Mouse (Mus musculus): ENCODE data around the gene Nup107. TPM values are rescaled to one million over a fixed set of nuclear protein-coding genes. Genes with fewer than 3 reads are reported as not detected.

Gene Nup107
- total and polyA plus RNA-seq, 3 experiments = 80.2 to 91.6 TPM; not detected in 1

- TF ChIP-seq ELF1 (IDR thresholded peaks at IDR 0.05; ENCODE audit: low read depth, low read length) = no peak
- TF ChIP-seq USF2 (IDR thresholded peaks at IDR 0.05; ENCODE audit: borderline replicate concordance in 1 of 2, insufficient read depth in 1 of 2, low read depth in 1 of 2, low read length in 2 of 2) = no peak
- TF ChIP-seq SMC3 (IDR thresholded peaks at IDR 0.05; ENCODE audit: low read depth, low read length) = no peak
- TF ChIP-seq MAFK (IDR thresholded peaks at IDR 0.05; ENCODE audit: borderline replicate concordance, low read depth, low read length) = no peak
- Histone ChIP-seq H3K4me1 (ENCODE audit: control insufficient read depth in 1 of 2, insufficient read depth in 2 of 2, low read length in 2 of 2) (peaks cover 12 to 15% of the 10 kb centered on the region in 2 experiments), H3K27me3 (ENCODE audit: control insufficient read depth in 1 of 2, insufficient read depth in 2 of 2, low read length in 2 of 2) (no peaks in the 10 kb centered on the region), H3K79me2 (ENCODE audit: control insufficient read depth, insufficient read depth, low read length, poor library complexity) (peaks cover 43% of the 10 kb centered on the region), H3K9ac (ENCODE audit: control insufficient read depth, low read depth, low read length, poor library complexity, severe bottlenecking) (no peak overlapping the region), H3K36me3 (ENCODE audit: control insufficient read depth in 1 of 2, insufficient read depth in 2 of 2, low read length in 2 of 2) (peaks cover 12 to 14% of the 10 kb centered on the region in 2 experiments), H3K9me3 (replicated peaks; ENCODE audit: insufficient read depth, low read length) (no peaks in the 10 kb centered on the region), H3K4me3 (ENCODE audit: control insufficient read depth in 1 of 2, insufficient read depth in 1 of 2, low read depth in 2 of 2, low read length in 2 of 2) (no peak overlapping the region), H3K27ac (ENCODE audit: control insufficient read depth, low read depth, low read length) (no peak overlapping the region)
- DNase-seq (ENCODE audit: low read depth, low spot score) = no peak
Measured at GRCm38 (mm10) chr10:117824647-117825046, 32.1 kb upstream of the Nup107 start.

- H3K27me3 ChIP-seq (ENCODE audit: control insufficient read depth in 1 of 2, insufficient read depth in 2 of 2, low read length in 2 of 2) = no peaks in the 10 kb centered on the region
- H3K4me3 ChIP-seq (ENCODE audit: control insufficient read depth in 1 of 2, insufficient read depth in 1 of 2, low read depth in 2 of 2, low read length in 2 of 2) = no peak overlapping the region
- peaks cover 7 to 12% of the 10 kb centered on the region in 2 experiments for H3K4me1 ChIP-seq (ENCODE audit: control insufficient read depth in 1 of 2, insufficient read depth in 2 of 2, low read length in 2 of 2)
- no peaks in the 10 kb centered on the region for H3K9me3 ChIP-seq (replicated peaks; ENCODE audit: insufficient read depth, low read length)
- H3K79me2 ChIP-seq (ENCODE audit: control insufficient read depth, insufficient read depth, low read length, poor library complexity) = peaks cover 38% of the 10 kb centered on the region
- no peak for TF ChIP-seq GATA1 (IDR thresholded peaks at IDR 0.05; ENCODE audit: low read depth, low read length)
- no peak for TF ChIP-seq CTCF (IDR thresholded peaks at IDR 0.05 in 2 of 3, conservative IDR thresholded peaks at IDR 0.05 in 1 of 3; ENCODE audit: control insufficient read depth in 1 of 3, insufficient read depth in 1 of 3, low read depth in 2 of 3, low read length in 3 of 3, poor library complexity in 1 of 3, severe bottlenecking in 1 of 3)
- no peak for TF ChIP-seq POLR2A (IDR thresholded peaks at IDR 0.05; ENCODE audit: control insufficient read depth in 1 of 2, insufficient read depth in 1 of 2, low read depth in 1 of 2, low read length in 2 of 2, poor library complexity in 1 of 2)
- TF ChIP-seq MEF2A (IDR thresholded peaks at IDR 0.05; ENCODE audit: extremely low read depth, insufficient replicate concordance, low read depth, low read length, poor library complexity, severe bottlenecking) = no peak
- TF ChIP-seq USF2 (IDR thresholded peaks at IDR 0.05; ENCODE audit: borderline replicate concordance in 1 of 2, insufficient read depth in 1 of 2, low read depth in 1 of 2, low read length in 2 of 2) = no peak
- no peak for TF ChIP-seq POLR2AphosphoS2 (IDR thresholded peaks at IDR 0.05; ENCODE audit: low read length)
- TF ChIP-seq ZNF384 (IDR thresholded peaks at IDR 0.05; ENCODE audit: low read depth, low read length) = no peak
- no peak for TF ChIP-seq EP300 (IDR thresholded peaks at IDR 0.05; ENCODE audit: low read depth in 1 of 2, low read length in 2 of 2)
- TF ChIP-seq E2F4 (IDR thresholded peaks at IDR 0.05; ENCODE audit: borderline replicate concordance, low read depth, low read length) = no peak
- TF ChIP-seq GABPA (IDR thresholded peaks at IDR 0.05; ENCODE audit: low read depth, low read length) = no peak
- TF ChIP-seq ETS1 (IDR thresholded peaks at IDR 0.05; ENCODE audit: low read depth, low read length) = no peak
- no peak for TF ChIP-seq MYB (IDR thresholded peaks at IDR 0.05; ENCODE audit: low read depth, low read length)
- no peak for TF ChIP-seq MXI1 (IDR thresholded peaks at IDR 0.05; ENCODE audit: low read depth, low read length)
- TF ChIP-seq ZMIZ1 (IDR thresholded peaks at IDR 0.05; ENCODE audit: low read depth, low read length) = no peak
- TF ChIP-seq USF1 (IDR thresholded peaks at IDR 0.05; ENCODE audit: low read depth, low read length) = no peak
- H3K36me3 ChIP-seq (ENCODE audit: control insufficient read depth in 1 of 2, insufficient read depth in 2 of 2, low read length in 2 of 2) = peaks cover 7 to 16% of the 10 kb centered on the region in 2 experiments
- H3K27ac ChIP-seq (ENCODE audit: control insufficient read depth, low read depth, low read length) = no peak overlapping the region
- no peak for DNase-seq (ENCODE audit: low read depth, low spot score)
- no peak overlapping the region for H3K9ac ChIP-seq (ENCODE audit: control insufficient read depth, low read depth, low read length, poor library complexity, severe bottlenecking)
Measured at GRCm38 (mm10) chr10:117824139-117824538, 31.6 kb upstream of the Nup107 start.
